Mouse (Mus musculus) hindbrain, embryonic 15.5 days (tissue): ENCODE results near the gene Ccdc42. TPM values are rescaled to one million over a fixed set of nuclear protein-coding genes. Genes with fewer than 3 reads are reported as not detected.

Experiments used
- ATAC-seq: fragments of 200-750 bp; cut with Nextera tagmentation; 2 replicates; pipeline ENCODE4 v1.8.0; 2017; ENCODE audit warnings: low read depth, moderate number of reproducible peaks, moderate TSS enrichment; ENCODE audit not compliant: low FRiP score
- H3K27ac ChIP-seq: fragments of 300-500 bp; sonication (generic); replicated peaks from 2 replicates; pipeline ENCODE4 v1.5.1; 2015; ENCODE audit warnings: mild to moderate bottlenecking, inconsistent platforms
- H3K27me3 ChIP-seq: fragments of 300-500 bp; sonication (generic); 2 replicates; pipeline ENCODE4 v1.6.1; 2015; ENCODE audit warnings: control low read depth, inconsistent platforms
- H3K36me3 ChIP-seq: fragments of 300-500 bp; sonication (generic); 2 replicates; pipeline ENCODE4 v1.6.1; 2015; ENCODE audit warnings: control low read depth, inconsistent platforms
- H3K4me1 ChIP-seq: fragments of 300-500 bp; sonication (generic); replicated peaks from 2 replicates; pipeline ENCODE4 v1.6.1; 2015; ENCODE audit warnings: control low read depth, inconsistent platforms
- H3K4me2 ChIP-seq: fragments of 300-500 bp; sonication (generic); 2 replicates; pipeline ENCODE4 v1.6.1; 2015; ENCODE audit warnings: moderate library complexity, mild to moderate bottlenecking, inconsistent platforms
- H3K4me3 ChIP-seq: fragments of 300-500 bp; sonication (generic); 2 replicates; pipeline ENCODE4 v1.5.1; 2015; ENCODE audit warnings: mild to moderate bottlenecking, inconsistent platforms
- H3K9ac ChIP-seq: fragments of 300-500 bp; sonication (generic); 2 replicates; pipeline ENCODE4 v1.6.1; 2015; ENCODE audit warnings: inconsistent platforms
- H3K9me3 ChIP-seq: fragments of 300-500 bp; sonication (generic); 2 replicates; pipeline ENCODE4 v1.6.1; 2016; ENCODE audit warnings: control low read depth, inconsistent platforms
- WGBS: fragments of 180-500 bp; shearing (Covaris S2); methylation state at CpG from one replicate; pipeline ENCODE4 v1.1.7; 2015; 5-methylcytosine and 5-hydroxymethylcytosine counted together
- polyA plus RNA-seq: library from polyadenylated mRNA; unstranded; fragments of >200 nt; fragmentation: Nextera tagmentation; extraction: Ambion mirVana; gene quantifications from 2 replicates; pipeline ENCODE4 v1.2.1, GENCODE M21; 2015

Gene Ccdc42
- polyA plus RNA-seq, 1 experiment from 2014 or later: 0.25 TPM

DNA sequence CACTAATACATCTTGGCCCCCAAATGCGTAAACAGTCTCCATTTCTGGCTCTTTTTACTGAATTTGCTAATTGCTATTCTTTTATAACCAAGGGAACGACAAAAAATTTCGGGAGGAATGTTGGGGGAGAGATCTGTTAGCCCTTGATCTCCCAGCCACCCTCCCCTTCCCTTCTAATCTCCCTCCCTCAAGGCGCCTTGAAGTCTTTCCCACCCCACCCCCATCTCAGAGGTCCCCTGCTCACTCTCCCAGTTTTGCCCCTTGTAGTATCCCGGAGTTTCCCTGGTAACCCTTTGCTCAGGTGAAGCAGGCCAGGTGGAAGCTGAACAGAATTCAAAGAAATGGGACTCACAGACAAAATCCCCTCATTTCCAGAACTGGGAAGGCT, 37.0 kb downstream of the Ccdc42 start:
- Histone ChIP-seq H3K9ac (peak overlapping the region; percentile 38), H3K36me3 (no peaks in the 10 kb centered on the region), H3K4me2 (peak overlapping the region; percentile 64), H3K27me3 (no peaks in the 10 kb centered on the region), H3K4me1 (peaks cover 11% of the 10 kb centered on the region), H3K27ac (0 out of 2 replicates have a peak overlapping the region, but pooled peaks have one; percentile 7), H3K4me3 (peak overlapping the region; percentile 39), H3K9me3 (no peaks in the 10 kb centered on the region)
- no peak for ATAC-seq
- WGBS: 9% methylated on average over 5 of the region's 5 CpGs

DNA sequence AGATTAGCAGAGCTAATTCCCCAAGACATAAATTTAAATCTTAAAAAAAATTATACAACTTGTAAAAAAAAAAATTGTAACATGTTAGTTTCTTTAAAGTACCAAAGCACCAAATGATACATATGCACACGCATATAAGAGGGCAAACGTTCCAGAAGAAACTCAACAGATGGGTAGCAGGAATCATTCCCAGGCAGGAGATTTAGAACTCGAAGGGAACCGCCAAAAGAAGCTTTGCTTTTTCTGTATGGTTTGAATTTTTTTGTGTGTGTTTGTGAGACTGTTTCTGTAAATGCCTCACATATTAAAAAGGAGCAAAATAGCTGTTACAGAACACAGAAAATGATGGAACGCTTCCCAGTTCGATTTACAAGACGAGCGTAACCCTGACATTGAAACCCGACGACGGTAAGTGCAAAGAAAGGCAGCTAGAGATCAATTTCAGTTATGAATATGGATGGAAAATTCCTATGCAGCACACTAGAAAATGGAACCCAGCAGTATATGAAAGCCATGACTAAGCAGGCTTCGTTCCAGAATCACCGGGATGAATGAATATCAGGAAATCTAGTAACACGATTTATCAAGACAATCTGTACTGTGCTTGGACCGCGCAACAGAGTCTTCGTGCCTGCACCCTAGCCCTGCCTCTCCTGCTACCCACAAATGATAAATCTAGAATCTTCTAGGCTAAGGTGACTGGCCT, 44.9 kb downstream of the Ccdc42 start:
- Histone ChIP-seq H3K4me2 (no peak overlapping the region), H3K9me3 (no peaks in the 10 kb centered on the region), H3K4me1 (no peaks in the 10 kb centered on the region), H3K9ac (no peak overlapping the region), H3K27ac (no peak overlapping the region), H3K4me3 (no peak overlapping the region), H3K27me3 (no peaks in the 10 kb centered on the region), H3K36me3 (no peaks in the 10 kb centered on the region)
- 78% methylated on average over 17 of the region's 17 CpGs for WGBS
- no peak for ATAC-seq

DNA sequence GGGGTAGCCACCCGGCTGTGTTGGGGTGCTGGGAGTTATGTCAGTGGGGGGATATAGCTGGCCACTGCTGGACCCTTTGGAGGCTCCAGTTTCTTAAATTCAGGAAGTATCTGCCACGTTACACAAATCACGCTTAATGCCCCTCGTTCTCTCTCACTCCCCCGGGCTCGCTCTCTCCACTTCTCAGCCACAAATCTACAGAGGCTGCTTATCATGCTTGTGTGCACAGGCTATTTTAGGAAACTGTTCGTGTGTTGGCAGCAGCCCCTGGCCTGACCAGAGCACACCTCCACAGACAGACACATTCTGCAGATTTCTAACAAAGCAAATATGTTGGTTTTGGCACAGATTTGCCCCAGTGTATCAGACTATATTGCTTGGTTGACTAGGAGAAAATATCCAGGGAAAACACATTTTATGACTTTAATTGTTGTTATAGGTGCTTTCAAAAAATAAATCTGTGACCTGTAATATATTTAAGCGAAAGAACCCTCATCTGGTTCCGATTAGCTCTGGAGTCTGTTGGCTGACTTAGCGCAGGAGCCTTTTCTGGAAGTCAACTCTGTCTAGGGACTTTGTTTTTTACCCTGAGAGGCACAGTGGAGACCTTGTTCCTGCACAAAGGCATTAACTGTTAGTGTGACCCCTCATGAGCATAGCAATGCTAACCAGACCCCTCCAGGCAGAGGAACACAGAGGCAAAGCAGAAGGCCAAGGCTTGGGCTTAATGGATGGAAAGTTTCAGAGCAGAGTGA, 51.2 kb downstream of the Ccdc42 start:
- no peak for ATAC-seq
- H3K4me1 ChIP-seq: peaks cover 6% of the 10 kb centered on the region
- H3K9me3 ChIP-seq: no peaks in the 10 kb centered on the region
- no peak overlapping the region for H3K4me2 ChIP-seq
- H3K27me3 ChIP-seq: no peaks in the 10 kb centered on the region
- H3K4me3 ChIP-seq: no peak overlapping the region
- H3K9ac ChIP-seq: no peak overlapping the region
- 0 out of 2 replicates have a peak overlapping the region, but pooled peaks have one; percentile 14 for H3K27ac ChIP-seq
- H3K36me3 ChIP-seq: no peaks in the 10 kb centered on the region
- WGBS: 58% methylated on average over 10 of the region's 10 CpGs

DNA sequence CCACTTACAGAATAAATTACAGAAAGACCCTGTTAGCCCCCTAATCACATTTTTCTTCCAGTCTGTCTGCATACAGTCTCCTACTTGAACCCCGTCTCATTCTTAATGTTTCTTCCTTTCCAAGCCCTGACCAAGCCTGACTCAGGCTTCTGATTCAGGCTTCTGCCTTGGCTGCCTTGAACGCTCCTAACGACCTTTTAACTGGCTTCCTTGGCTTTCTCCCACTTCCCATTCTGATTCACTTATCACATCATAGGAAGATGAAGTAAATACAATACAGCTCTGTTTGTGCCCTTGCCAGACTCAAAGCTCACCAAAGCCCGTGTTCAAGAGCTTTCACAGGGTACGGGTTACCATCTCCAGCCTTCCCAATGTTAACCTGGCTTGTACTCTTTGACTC, 54.5 kb downstream of the Ccdc42 start:
- Histone ChIP-seq H3K9me3 (no peaks in the 10 kb centered on the region), H3K36me3 (no peaks in the 10 kb centered on the region), H3K4me3 (no peak overlapping the region), H3K27ac (no peak overlapping the region), H3K4me2 (no peak overlapping the region), H3K9ac (no peak overlapping the region), H3K27me3 (no peaks in the 10 kb centered on the region), H3K4me1 (peaks cover 6% of the 10 kb centered on the region)
- whole genome bisulfite sequencing: 81% methylated on average over 5 of the region's 5 CpGs
- ATAC-seq: no peak

DNA sequence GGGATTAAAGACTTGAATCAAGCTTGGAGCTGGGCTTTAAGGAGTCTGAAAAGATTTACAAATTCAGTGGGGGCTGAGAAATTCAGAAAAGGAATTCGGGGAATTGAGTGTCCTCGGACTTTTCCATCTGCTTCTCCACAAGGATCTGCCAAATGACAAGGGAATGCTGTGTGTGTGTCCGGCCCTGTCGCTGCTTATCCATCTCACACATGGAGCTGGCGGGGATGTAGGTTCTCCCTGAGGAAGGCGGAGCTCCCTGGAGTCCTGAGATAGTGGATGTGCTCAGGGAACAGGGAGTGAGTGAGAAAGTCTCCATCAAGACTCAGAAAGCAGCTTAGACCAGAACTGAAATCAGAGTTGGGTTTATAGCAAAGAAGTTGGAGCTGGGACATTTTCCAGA, 58.0 kb downstream of the Ccdc42 start:
- Histone ChIP-seq H3K36me3 (no peaks in the 10 kb centered on the region), H3K4me2 (no peak overlapping the region), H3K9ac (no peak overlapping the region), H3K27me3 (no peaks in the 10 kb centered on the region), H3K9me3 (no peaks in the 10 kb centered on the region), H3K4me1 (no peaks in the 10 kb centered on the region), H3K27ac (no peak overlapping the region), H3K4me3 (no peak overlapping the region)
- no peak for ATAC-seq
- WGBS: 69% methylated on average over 6 of the region's 6 CpGs

Other genes starting within 250 kb of the Ccdc42 start
- 22.0 and 24.8 TPM in 2 replicates for gene Ntn1, start 186.2 kb upstream of the Ccdc42 start, polyA plus RNA-seq
- gene Pik3r5, start 154.9 kb upstream of the Ccdc42 start, polyA plus RNA-seq: 0.30 and 0.47 TPM in 2 replicates
- gene Pik3r6, start 84.0 kb upstream of the Ccdc42 start, polyA plus RNA-seq: 2.0 and 2.4 TPM in 2 replicates
- gene Mfsd6l, start 30.8 kb upstream of the Ccdc42 start, polyA plus RNA-seq: not detected in 2 replicates
- gene Myh10, start 104.5 kb downstream of the Ccdc42 start, polyA plus RNA-seq: 97.3 and 98.8 TPM in 2 replicates